Mouse (Mus musculus): Measurements from ENCODE around the gene Upb1. TPM values are rescaled to one million over a fixed set of nuclear protein-coding genes. Genes with fewer than 3 reads are reported as not detected.

Gene Upb1
- polyA plus RNA-seq, 1 experiment from 2014 or later: 0.38 TPM

- DNase-seq (ENCODE audit: low spot score) (peak; percentile 92), ATAC-seq (replicated peaks; ENCODE audit: low FRiP score, low TSS enrichment, low read depth) (peak; percentile 51; the same call in 1 of the 2 replicates)
Measured at GRCm38 (mm10) chr10:75486086-75486979, 85.4 kb downstream of the Upb1 start.

DNA sequence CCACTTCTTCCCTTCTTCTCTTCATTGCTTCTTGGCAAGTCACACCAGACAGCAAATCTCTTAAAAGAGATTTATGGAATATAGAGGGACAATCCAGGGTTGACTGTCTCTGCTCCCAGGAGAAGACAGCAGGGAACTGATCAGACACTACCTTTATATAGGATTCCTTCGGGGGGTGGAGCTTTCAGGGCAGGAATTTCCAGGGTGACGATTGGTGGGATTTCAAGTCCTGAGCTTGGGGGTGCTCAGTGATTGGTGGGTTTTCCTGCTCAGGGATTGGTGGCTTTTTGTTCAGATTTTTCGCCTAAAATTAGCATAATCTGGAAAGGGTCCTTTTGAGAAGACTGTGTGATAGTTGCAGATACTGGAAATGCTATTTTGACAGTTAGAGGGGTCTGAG is 86.2 kb downstream of the Upb1 start:
- ATAC-seq (replicated peaks; ENCODE audit: low FRiP score, low TSS enrichment, low read depth) (no peak), DNase-seq (ENCODE audit: low spot score) (no peak)
- no peaks in the 10 kb centered on the region for H3K36me3 ChIP-seq (ENCODE audit: control insufficient read depth, insufficient read depth, low read length)
- H3K9ac ChIP-seq (ENCODE audit: low read length): no peak overlapping the region
- no peak overlapping the region for H3K4me3 ChIP-seq (ENCODE audit: low read depth, low read length)
- H3K9me3 ChIP-seq (ENCODE audit: control insufficient read depth, low read length): no peaks in the 10 kb centered on the region
- H3K27me3 ChIP-seq (replicated peaks; ENCODE audit: control insufficient read depth, insufficient read depth, low read length): no peaks in the 10 kb centered on the region
- no peak overlapping the region for H3K27ac ChIP-seq (ENCODE audit: low read depth)
- H3K4me2 ChIP-seq (ENCODE audit: low read length): no peak overlapping the region
- H3K4me1 ChIP-seq (replicated peaks; ENCODE audit: control insufficient read depth, insufficient read depth, low read length): no peaks in the 10 kb centered on the region
- WGBS: 69% methylated on average over 3 of the region's 3 CpGs

More at GRCm38 (mm10) chr10:75486086-75486979, 85.4 kb downstream of the Upb1 start:
- no peaks in the 10 kb centered on the region for H3K36me3 ChIP-seq (ENCODE audit: control insufficient read depth, insufficient read depth, low read length)
- no peak overlapping the region for H3K4me2 ChIP-seq (ENCODE audit: low read length)
- H3K27me3 ChIP-seq (replicated peaks; ENCODE audit: control insufficient read depth, insufficient read depth, low read length): no peaks in the 10 kb centered on the region
- H3K27ac ChIP-seq (ENCODE audit: low read depth): no peak overlapping the region
- H3K9me3 ChIP-seq (ENCODE audit: control insufficient read depth, low read length): no peaks in the 10 kb centered on the region
- H3K9ac ChIP-seq (ENCODE audit: low read length): no peak overlapping the region
- H3K4me1 ChIP-seq (replicated peaks; ENCODE audit: control insufficient read depth, insufficient read depth, low read length): no peaks in the 10 kb centered on the region
- no peak overlapping the region for H3K4me3 ChIP-seq (ENCODE audit: low read depth, low read length)
- 54% methylated on average over 9 of the region's 9 CpGs for WGBS

DNA sequence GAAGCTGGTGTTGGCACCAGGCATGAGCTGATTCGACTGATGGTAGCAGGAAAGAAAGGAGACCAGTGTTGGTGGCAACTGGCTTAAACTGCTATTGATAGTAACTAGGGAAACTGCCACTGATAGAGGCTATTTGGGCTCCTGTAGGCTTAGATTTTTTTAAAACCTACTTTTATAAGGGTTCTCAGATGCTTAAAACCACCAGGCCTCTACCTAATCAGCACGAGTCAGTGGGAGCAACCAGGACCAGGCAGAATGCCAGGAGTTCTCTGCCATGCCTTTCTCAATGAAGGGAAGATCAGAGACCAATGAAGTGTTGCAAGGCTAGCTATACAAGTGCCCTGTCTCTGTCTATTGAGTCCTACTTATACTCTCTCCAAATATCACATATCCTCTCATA is 88.6 kb downstream of the Upb1 start:
- Histone ChIP-seq H3K4me1 (replicated peaks; ENCODE audit: control insufficient read depth, insufficient read depth, low read length) (no peaks in the 10 kb centered on the region), H3K36me3 (ENCODE audit: control insufficient read depth, insufficient read depth, low read length) (no peaks in the 10 kb centered on the region), H3K9ac (ENCODE audit: low read length) (no peak overlapping the region), H3K27ac (ENCODE audit: low read depth) (no peak overlapping the region), H3K4me3 (ENCODE audit: low read depth, low read length) (no peak overlapping the region), H3K27me3 (replicated peaks; ENCODE audit: control insufficient read depth, insufficient read depth, low read length) (no peaks in the 10 kb centered on the region), H3K4me2 (ENCODE audit: low read length) (no peak overlapping the region), H3K9me3 (ENCODE audit: control insufficient read depth, low read length) (no peaks in the 10 kb centered on the region)
- DNase-seq (ENCODE audit: low spot score): no peak
- ATAC-seq (replicated peaks; ENCODE audit: low FRiP score, low TSS enrichment, low read depth): no peak
- 80% methylated on average over 2 of the region's 2 CpGs for WGBS

- H3K4me3 ChIP-seq (ENCODE audit: low read depth, low read length): no peak overlapping the region
- no peak overlapping the region for H3K27ac ChIP-seq (ENCODE audit: low read depth)
- DNase-seq (ENCODE audit: low spot score) (no peak), ATAC-seq (replicated peaks; ENCODE audit: low FRiP score, low TSS enrichment, low read depth) (no peak)
- H3K4me1 ChIP-seq (replicated peaks; ENCODE audit: control insufficient read depth, insufficient read depth, low read length): no peaks in the 10 kb centered on the region
- no peak overlapping the region for H3K4me2 ChIP-seq (ENCODE audit: low read length)
- no peaks in the 10 kb centered on the region for H3K27me3 ChIP-seq (replicated peaks; ENCODE audit: control insufficient read depth, insufficient read depth, low read length)
- no peaks in the 10 kb centered on the region for H3K36me3 ChIP-seq (ENCODE audit: control insufficient read depth, insufficient read depth, low read length)
- H3K9me3 ChIP-seq (ENCODE audit: control insufficient read depth, low read length): no peaks in the 10 kb centered on the region
- no peak overlapping the region for H3K9ac ChIP-seq (ENCODE audit: low read length)
- 85% methylated on average over 2 of the region's 2 CpGs for WGBS
Measured at GRCm38 (mm10) chr10:75490731-75491130, 89.8 kb downstream of the Upb1 start.

Other genes with a start within 250 kb of the Upb1 start
- gene Specc1l, start 189.0 kb upstream of the Upb1 start, polyA plus RNA-seq (2014; fragmentation: Nextera tagmentation; extraction: Ambion mirVana): 24.8 and 25.4 TPM in 2 replicates
- gene Adora2a, start 84.2 kb upstream of the Upb1 start, polyA plus RNA-seq (2014; fragmentation: Nextera tagmentation; extraction: Ambion mirVana): 3.0 and 4.0 TPM in 2 replicates
- gene Snrpd3, start 116.4 kb downstream of the Upb1 start, polyA plus RNA-seq (2014; fragmentation: Nextera tagmentation; extraction: Ambion mirVana): 167 and 168 TPM in 2 replicates
- gene Gucd1, start 116.9 kb downstream of the Upb1 start, polyA plus RNA-seq (2014; fragmentation: Nextera tagmentation; extraction: Ambion mirVana): 39.9 and 40.4 TPM in 2 replicates
- 2.3 and 3.0 TPM in 2 replicates for gene Lrrc75b, start 159.2 kb downstream of the Upb1 start, polyA plus RNA-seq (2014; fragmentation: Nextera tagmentation; extraction: Ambion mirVana)
- gene Ggt1, start 160.5 kb downstream of the Upb1 start, polyA plus RNA-seq (2014; fragmentation: Nextera tagmentation; extraction: Ambion mirVana): 6.7 and 12.4 TPM in 2 replicates
- 7.8 and 8.4 TPM in 2 replicates for gene Ggt5, start 188.2 kb downstream of the Upb1 start, polyA plus RNA-seq (2014; fragmentation: Nextera tagmentation; extraction: Ambion mirVana)
- gene Susd2, start 242.9 kb downstream of the Upb1 start, polyA plus RNA-seq (2014; fragmentation: Nextera tagmentation; extraction: Ambion mirVana): 11.8 and 13.0 TPM in 2 replicates